Mouse (Mus musculus): ENCODE data around the gene Hnrnpu. TPM values are rescaled to one million over a fixed set of nuclear protein-coding genes. Genes with fewer than 3 reads are reported as not detected.

The Hnrnpu gene
- 100 to 1,000 TPM; 319 to 336 TPM for total RNA-seq (2021)
- polyA plus RNA-seq (2012; rRNA removed) = 27.4 and 28.2 TPM in 2 replicates
- long read RNA-seq, full-length matches to known transcripts = 276 of 297 reads
- long read RNA-seq, partial matches to known transcripts = 10 of 297 reads
- long read RNA-seq, other reads (novel, unspliced or antisense) = 11 of 297 reads

DNA sequence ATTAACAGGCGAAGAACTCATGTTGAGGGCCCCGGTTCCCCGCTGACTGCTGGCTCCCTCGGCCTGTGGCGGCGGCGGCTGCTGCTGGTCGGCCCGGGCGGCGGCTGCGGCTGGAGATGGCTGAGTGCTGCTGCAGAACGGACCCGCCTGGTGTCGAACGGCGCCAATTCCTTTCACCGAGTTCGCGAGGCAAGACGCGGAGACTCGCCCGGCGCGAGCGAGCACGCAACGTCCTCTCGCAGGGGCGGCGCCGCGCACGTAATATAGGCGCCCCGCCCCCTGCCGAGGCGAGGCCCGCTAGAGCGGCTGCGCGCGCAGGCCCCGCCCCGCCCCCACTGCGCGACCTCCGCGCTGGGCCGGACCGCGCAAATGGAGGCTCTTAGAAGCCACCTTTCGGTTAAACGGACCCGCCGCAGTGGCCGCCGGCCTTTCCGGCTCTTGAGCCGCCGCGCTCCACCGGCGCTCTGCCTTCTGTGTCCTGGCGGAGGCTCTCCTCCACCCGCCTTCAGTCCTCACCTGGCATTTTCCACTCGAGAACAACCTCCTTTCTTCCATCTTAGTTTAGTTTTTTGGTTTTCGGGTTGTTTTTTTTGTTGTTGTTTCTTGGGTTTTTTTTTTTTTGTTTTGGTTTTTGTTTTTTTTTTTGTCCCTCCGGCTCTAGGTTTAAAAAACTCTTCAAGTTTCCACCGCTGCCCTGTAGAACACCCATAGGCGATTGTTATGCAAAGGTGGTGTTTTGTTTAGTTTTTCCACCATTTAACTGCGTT is at the start of gene Hnrnpu:
Hnrnpu (minus strand) TSS at position 247 of the 767 bp plus-strand sequence.
- peak; percentile 97 for DNase-seq

DNA sequence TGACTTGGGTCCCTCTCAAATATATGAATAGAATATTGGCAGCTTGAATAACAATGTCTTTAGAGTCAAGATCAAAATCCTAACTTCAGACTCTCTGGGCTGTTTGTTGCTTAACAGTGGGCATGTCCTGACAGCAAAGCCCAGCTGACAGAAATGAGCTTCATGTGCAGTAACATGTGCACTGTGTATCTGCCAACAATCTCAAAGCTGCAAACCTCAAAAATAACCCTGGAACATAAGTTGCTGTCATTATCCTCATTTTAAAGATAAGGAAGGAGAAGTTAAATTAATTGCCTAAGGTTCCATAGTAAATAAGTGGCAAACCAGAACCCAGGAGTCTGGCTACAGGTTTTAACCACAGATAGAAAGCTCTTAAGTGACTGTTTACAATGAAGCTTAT is 44.6 kb upstream of the Hnrnpu start:
- no peak for DNase-seq

DNA sequence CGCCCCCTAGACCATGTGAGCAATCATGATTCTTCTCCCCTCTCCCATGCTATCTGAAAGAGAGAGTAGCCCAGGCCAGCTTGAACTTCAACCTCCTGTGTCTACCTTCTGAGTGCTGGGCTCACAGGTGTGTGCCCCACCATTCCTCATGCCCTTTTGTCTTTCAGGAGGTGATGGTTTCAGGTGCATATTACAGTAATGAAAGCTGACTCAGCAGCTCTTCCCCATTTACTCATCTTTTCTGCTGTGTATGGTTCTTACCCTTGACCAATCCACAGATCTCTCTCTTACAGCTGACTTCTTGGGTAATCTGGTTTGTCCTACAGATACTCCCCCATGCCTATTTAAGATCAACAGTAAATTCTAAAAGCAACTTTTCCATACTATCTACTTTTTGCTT is 41.6 kb upstream of the Hnrnpu start:
- DNase-seq = no peak

DNA sequence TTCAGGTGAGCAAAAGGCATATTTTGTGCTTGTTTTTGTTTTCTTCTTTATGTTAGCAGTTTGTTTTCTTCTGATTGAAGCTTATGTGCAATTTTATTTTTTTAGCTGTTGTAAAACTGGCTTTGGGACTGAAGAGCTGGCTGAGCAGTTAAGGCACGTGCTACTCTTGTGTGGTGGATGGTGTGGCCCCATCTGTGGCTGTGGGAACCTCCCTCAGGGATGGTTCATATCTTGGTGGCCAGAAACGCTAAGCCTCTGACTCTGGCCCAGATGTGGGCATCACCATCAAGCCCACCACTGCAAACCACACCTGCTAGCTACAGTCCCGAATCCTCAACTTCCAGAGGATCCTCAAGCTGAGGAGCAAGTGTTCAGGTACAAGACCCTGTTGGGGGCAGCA is 40.5 kb upstream of the Hnrnpu start:
- DNase-seq = no peak

DNA sequence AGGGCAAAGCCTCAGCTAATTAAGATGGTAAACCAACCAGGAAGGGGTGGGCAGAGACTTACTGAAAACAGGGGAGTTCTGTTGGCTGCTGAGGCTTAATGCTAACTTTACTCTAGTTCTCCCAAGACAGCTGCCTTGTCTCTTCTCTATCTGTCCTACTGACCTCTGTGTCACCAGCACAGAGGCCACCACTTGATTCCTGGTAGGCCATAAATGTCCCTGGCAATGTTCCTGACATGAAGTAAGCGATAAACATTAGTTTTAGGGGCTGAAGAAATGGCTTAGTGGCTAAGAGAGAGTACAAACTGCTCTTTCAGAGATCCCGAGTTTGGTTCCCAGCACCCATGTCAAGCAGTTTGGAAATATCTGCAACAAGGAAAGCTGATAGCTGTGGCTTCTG is 39.3 kb upstream of the Hnrnpu start:
- DNase-seq = no peak

DNA sequence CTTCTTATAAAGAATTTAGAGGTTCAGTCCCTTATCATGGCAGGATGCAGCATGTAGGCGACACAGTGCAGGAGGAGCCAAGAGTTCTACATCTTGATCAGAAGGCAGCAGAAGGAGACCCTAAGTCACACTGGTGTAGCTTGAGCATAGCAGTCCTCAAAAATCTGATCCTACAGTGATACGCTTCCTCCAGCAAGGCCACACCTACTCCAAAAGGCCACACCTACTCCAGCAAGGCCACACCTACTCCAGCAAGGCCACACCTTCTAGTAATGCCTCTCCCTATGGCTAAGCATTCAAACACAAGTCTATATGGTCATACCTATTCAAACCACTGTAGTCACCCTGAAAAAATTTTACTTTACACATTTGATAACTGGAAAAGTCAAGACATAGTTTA is 38.5 kb upstream of the Hnrnpu start:
- DNase-seq = no peak

DNA sequence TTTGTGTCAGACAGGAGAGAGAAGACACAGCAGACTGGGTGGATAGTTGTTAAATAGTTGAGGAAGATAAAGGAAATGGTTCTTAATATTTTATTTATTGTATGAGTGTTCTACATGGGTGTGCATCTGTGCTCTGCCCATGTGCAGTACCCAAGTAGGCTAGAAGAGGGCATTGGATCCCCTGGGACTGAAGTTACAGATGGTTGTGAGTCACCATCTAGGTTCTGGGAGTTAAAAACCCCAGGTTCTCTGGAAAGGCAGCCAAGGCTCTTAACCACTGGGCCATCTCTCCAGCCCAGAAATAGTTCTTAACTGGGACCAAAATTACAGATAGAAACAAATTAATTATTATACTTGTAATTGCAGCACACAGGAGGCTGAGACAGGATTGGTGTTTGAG is 37.8 kb upstream of the Hnrnpu start:
- no peak for DNase-seq

DNA sequence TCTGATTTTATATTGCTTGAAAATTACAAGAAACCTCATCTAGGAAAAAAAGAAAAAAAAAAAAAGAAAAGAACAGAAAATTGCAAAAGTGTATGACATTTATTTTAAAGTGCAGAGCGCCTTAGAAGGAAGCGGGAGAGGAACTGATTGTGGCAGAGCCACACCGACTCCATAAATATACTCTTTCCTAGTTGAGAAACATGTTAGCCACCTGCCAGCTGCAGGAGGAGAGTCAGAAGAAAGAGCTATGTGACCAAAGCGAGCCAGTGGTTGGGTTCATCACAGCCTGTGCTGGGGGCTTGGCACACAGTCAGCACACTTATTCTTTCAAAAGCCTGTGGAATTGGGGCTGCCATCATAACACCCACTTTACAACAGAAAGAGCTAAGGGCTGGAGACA is 35.1 kb upstream of the Hnrnpu start:
- no peak for DNase-seq

DNA sequence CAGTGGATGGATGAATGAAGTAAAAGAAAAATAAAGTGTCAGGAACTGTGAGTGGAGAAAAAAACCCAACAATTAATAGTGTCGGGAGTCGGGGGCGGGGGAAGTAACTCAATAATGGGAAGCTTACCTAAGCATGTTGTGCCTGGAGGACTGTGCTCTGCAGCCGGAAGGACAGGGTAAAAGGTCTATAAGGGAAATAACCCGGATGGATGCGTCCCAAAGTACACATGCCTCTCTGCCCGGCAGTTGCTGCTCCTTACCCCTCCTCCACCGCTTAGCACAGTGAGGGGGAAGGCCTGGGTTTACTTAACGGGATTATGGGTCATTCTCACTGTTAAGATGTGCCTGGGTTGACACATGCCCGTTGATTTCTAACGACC is 31.7 kb upstream of the Hnrnpu start:
- DNase-seq = peak; percentile 69

DNA sequence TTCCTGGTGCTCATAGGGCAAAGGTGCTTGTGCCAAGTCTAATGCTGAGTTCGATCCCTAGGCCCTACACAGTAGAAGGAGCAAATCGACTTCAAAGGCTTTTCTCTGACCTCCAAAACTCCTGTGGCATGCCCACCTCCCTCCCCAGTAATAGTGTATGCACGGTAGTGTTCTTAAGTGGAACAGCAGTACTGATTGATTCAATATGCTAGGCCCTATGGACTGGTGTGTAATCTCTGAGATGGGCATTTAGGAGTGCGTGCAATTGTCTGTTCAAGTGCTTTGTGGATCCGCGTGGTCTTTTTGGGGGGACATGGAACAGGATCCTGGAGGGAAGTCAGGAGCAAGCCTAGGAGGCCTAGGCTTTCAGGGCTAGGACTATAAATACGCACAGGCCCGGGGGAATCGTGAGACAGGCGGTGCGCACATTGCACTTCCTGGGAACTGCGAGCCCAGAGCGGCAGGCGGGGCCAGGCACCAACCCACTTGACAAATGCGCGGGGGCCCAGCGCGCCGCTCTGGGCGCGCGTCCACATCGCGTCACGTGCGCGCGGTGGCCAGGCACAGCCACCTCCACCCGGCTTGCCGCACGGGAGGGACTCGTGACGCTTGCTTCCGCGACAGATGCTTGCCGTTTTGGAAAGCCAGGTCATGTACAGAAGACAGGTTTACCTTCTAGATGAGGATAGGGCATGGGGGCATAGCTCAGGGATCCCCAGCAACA is 31.1 kb upstream of the Hnrnpu start:
- peak; percentile 97 for DNase-seq

DNA sequence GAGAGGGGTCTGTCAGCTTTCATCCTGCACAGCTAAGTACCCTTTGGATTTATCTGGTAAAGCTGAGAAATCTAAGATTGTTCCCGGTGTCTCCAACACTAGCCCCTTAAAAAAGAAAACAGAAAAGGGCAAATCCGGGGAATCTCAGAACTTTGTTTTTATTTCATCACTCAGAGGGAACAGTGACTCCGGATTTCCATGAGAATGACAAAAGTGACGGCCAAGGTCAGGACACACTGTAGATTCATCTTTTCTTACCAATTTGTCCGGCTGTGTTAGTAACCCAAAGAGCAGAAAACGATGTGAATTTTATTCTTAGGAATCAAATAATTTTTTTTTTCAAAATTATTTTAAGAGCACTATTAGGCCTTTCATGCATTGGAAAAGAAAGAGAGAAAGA is 30.5 kb upstream of the Hnrnpu start:
- peak; percentile 73 for DNase-seq

DNA sequence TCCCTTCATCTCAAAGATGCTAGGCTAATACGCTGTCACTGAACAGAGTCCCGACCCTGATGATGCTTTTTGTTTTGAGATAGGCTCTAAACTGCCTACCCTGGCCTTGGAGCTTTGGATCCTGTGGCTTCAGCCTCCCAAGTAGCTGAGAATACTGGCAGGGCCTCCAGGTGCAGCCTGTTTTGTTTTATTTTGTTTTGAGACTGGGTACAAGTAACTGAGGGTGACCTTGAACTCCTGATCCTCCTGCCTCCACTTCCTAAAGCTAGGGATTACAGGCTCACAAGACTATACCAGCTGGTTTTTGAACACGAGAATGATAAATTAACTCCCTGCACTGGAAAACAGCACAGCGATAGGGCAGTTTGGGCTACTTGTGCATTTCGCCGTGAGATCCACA is 27.6 kb upstream of the Hnrnpu start:
- no peak for DNase-seq

DNA sequence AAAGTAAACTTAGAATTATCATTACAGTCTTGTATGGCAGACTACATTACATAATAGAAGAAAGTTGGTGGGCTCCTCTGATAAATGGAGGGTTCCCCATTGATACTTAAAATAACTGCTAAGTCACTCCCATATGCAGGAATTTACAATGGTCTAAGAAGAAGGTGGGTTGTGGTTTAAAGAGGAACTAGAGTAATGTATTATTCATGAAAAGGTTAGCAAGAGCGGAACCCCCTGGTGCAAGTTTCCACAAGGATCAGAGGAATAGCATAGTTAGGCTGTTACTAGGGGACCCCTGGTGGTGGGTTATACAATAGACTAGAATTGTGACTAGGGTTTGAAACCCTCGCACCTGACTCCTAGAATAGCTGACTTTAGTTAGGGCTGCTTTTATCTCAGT is 23.1 kb upstream of the Hnrnpu start:
- DNase-seq = no peak

DNA sequence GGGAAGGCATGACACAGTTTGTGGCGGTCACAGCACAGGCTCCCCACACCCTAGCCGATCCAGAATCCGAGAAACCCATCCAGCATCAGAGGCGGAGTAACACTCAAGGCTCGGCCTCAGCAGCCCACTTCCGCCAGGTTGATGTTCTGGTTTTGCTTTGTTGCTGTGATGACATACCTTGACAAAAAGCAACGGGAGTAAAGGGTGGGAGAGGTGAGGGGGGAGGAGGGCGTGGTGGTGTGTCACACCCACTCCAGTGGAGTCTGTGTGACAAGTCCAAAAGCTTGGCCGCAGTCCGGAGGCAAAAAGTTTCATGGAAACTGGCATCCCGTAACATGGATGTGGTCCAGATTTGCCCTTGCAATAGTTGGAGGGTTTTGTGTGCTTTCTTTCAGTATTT is 22.7 kb upstream of the Hnrnpu start:
- no peak for DNase-seq

DNA sequence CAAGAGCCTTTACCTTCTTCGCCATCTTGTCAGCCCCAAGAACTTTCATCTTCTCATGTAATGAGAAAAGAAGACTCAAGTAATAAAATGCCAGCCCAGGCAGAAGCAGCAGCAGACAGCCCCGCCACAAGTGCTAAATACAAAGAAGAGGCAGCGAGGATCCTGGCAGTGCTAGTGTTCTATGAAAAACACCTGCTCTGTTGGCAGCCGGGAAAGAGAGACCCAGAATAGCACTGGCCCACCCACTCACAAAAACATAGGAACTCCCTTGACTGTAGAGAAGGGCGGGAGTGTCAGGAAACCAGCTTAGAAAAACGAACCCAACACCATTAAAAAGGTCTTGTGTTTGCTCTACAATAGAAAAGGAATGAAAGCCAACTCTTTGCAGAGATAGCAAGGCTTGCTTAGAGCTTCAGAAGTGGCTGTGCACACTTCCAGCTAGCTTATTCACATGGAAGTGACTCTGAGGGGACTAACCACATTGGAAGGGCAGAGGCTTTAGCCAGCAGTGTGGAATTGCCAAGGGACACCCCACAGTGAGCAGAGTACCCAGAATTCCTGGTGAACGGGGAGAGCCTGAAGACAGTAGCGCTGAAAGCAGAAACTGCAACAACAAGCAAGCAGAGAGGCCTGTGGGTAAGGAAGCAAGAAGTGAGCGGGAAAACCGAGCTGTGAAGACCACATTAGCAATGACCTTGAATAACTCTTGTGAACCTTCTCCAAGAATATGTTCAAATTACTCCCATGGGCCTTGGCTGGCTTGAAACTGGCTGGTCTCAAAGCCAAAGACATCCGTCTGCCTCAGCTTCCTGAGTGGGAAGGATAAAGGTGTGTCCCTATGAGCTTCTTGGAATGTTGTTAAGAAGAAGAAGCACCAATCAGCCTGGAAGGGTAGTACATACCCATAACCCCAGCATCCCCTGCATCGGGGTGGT is 20.4 kb upstream of the Hnrnpu start:
- DNase-seq = no peak

DNA sequence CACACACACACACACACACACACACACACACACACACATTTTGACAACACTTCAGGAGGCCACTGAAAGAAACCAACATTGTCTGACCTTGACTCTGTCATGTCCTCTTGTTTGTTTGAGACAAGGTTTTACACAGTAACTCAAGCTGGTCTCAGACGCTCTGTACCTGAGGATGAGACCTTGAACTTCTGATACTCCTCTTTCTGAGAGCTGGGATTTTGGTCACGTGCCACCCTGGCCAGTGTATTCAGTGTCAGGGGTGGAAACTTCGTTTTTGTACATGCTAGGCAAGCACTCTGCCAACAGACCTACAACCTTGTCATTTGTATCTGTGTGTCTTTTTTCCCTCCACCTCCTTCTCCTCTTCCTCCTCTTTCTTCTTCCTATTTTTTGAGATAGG is 17.0 kb upstream of the Hnrnpu start:
- DNase-seq = peak; percentile 38

DNA sequence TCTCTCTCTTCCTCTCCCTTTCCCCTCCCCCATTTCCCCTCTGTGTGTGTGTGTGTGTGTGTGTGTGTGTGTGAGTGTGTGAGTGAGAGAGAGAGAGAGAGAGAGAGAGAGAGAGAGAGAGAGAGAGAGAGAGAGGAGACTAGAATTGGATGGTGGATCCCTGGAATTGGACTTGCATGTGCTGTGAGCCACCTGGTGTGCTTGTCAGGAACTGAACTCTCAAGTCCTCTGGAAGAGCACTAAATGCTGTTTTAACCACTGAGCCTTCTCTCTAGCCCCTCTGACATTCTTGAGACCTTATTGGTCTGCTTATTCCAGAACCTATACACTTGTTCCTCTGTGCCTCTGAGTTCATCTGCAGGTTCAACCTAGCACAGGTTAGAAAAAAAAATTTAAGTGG is 14.0 kb upstream of the Hnrnpu start:
- no peak for DNase-seq

DNA sequence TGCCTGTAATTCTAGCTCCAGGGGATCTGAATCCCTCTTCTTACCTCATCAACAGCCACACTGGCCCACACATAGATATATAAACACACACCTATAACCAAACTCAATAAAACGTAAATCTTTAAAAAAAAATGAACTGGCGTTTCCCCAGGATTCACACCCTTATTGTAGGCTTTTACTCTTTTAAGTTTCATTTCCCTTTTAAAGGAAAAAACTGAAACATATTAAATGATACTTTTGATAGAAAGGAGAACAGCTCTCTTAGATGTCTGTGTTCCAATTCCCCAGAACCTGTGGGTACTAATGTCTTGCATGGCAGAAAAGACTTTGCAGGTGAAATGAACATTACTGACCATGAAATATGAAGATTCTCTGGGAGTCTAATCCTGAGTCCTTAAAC is 13.2 kb upstream of the Hnrnpu start:
- no peak for DNase-seq

DNA sequence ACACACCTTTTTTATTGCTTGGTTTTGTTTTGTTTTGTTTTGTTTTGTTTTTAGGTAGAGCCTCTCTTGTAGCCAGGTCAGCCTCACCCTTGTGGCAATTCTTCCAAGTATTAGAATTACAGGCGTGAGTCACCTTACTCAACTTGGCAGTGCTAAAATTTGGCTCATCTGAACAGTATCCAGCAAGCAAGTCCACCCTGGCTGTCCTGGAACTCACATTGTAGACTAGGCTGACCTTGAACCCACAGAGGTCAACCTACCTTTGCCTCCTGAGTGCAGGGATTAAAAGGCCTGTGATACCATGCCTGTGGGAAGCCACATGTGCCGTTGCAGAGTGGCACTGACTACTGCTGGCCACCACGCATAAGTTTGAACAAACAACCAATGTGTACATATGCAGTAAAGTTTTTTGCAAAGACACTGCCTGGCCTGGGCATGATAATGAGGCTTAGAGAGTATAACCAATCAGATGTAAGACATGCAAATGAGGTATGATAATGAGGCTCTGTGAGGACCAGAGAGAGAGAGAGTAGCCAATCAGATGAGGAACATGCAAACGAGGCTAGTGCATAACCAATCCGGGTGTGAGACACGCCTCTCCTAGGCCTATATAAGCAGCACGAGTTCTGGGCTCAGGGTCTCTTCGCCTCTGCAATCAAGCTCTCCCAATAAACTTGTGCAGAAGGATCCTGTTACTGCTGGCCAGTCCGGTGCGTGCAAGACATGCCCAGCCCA is 6.6 kb upstream of the Hnrnpu start:
- peak; percentile 62 for DNase-seq

DNA sequence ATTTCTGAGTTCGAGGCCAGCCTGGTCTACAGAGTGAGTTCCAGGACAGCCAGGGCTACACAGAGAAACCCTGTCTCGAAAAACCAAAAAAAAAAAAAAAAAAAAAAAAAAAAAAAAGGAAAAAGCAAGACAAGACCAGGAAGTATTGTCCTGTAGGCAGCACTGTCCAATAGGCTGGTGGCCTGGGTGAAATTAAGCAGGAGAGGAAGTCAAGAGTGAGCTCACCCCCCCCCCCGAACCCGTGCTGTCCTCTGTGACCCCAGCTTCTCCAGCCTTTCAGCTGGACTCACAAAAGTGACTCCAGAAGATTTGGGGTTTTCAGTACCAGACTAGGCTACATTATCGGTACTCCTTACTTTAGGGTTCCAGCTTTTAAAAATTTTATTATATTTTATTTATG is 5.0 kb upstream of the Hnrnpu start:
- DNase-seq = no peak

DNA sequence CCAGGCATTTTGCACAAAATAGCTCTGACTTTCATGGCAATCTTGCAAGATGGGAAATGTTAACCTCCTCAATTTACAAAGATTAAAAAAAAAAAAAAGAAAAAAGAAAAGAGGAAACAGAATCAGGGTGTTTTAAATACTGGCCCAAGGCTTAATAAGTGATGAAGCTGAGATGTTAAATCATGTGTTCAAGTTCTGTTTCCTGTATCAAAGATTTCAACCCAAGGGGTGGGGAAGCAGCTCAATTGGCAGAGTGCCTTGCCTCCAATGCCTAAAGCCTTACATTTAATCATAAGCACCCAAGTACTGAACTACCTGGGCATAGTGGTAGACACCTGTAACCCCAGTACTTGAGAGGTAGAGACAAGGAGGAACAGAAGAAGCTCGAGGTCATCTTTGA is 4.5 kb upstream of the Hnrnpu start:
- DNase-seq = no peak

DNA sequence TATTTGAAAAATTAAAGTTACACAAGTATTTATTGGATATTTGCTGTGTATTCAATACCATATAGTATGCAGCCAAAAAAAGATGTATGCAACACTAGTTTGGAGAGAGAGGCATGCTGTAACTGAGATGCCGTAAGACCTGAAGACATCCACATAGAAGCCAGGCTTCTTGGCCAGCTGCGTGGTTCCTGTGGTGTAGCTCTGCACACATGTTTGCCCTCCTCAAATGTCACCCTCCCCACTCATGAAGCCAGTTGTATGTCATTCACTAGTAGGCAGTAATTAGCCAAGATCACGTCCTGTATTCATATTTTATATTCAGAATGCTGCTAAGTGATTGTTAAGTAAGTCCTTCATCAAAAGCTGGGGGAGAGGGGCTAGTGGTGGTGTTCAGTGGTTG is 3.8 kb upstream of the Hnrnpu start:
- no peak for DNase-seq

Measured in adrenal gland, adult 2 months (tissue).